13 mouse cellular contexts compared by ENCODE assay signal in the genomic region with DNA sequence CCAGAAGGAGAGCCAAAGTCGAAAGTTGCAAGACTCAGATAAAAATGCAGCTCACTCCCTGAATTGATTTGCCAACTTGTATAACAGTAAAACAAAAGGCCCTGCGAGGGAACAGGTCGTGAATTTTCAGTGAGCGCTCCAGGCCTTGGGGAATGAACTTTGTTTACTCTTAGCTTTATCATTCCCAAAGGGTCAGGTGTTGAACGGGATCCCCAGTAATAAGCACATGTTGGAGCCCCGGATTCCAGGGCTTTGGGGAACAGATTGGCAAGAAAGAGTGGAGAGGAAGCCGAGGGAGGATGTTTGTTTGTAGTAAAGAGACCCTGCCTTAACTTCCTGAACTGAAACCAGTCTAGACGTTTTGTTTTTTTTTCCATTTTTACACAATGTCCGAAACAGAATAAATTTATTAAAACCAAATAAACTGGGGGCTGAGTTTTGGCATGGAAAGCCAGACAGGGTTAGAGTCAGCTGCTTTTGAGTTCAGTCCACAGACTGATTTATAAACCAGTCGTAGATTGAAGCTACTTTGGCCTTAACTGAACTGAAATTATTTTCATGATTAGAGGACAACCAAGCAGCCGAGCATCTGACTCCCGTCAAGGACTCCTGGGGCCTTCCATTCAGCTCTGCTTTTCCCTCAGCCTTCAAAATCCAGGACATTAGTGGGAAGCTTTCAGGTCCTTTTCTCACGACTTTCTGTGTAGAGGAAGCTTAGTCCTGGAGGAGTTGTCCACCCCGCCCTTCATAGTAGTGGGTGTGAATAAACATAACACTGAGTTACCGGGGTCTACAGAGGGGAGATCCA. TPM values are rescaled to one million over a fixed set of nuclear protein-coding genes. Genes with fewer than 3 reads are reported as not detected.
DNase-seq lines count a peak whose midpoint lies in the region; ATAC-seq lines count a peak whose summit lies in the region.
"Had no signal": no experiment of that assay in that cellular context is flagged by ENCODE, and none has a peak within 500 bp of the region (broad histone marks: within the 10 kb centered on the region; RNA-seq: fewer than 3 reads in every experiment).

No protein-coding gene starts in this region.

- intact Hi-C loops in gastrocnemius, postnatal 14 days (cut with DNase I; ENCODE audit: low total_unique reads) = no loop called here

- ATAC-seq in cerebellum, adult (ENCODE audit: insufficient number of reproducible peaks, low FRiP score, low TSS enrichment) = no peak
- ATAC-seq: forebrain, embryonic 13.5 days had no signal

- peak; percentile 25 for DNase-seq in gastrocnemius, adult 18-20 months (ENCODE audit: low spot score)
- DNase-seq in gastrocnemius, postnatal 14 days = no peak
- DNase-seq in urinary bladder, postnatal 14 days (ENCODE audit: low spot score) = peak; percentile 37
- no peak for DNase-seq in urinary bladder, adult 2 months (ENCODE audit: low spot score)
- DNase-seq in kidney, postnatal 4 days = peak; percentile 62 to 72
- DNase-seq in cerebellum, adult 18-20 months = no peak
- DNase-seq in cerebellum, adult 11-12 months = no peak
- DNase-seq: adrenal gland, postnatal 10 days; cerebellum, postnatal 14 days had no signal

RNA-seq across cellular contexts. Expression of a gene that starts 19.1 kb away (rescaled TPM):
- 10 to 100 TPM; 51.3 to 68.0 TPM for total RNA-seq in gastrocnemius, adult 18-20 months (2021)
- total RNA-seq in gastrocnemius, postnatal 14 days (2021) = 100 to 1,000 TPM; 166 to 195 TPM
- 4,728 and 4,770 TPM in 2 replicates for polyA plus RNA-seq in urinary bladder, adult 2 months (2012; rRNA removed)

RNA-seq across cellular contexts. Expression of a gene that starts 27.2 kb away (rescaled TPM):
- total RNA-seq in gastrocnemius, adult 18-20 months (2021) = not detected
- total RNA-seq in gastrocnemius, postnatal 14 days (2021) = not detected
- 0.25 TPM in 2 replicates for polyA plus RNA-seq in urinary bladder, adult 2 months (2012; rRNA removed)
- polyA plus RNA-seq: hindbrain, embryonic 10.5 days; neural tube, embryonic 14.5 days had no signal

RNA-seq across cellular contexts. Expression of a gene that starts 28.9 kb away (rescaled TPM):
- not detected for total RNA-seq in gastrocnemius, adult 18-20 months (2021)
- total RNA-seq in gastrocnemius, postnatal 14 days (2021) = not detected
- polyA plus RNA-seq in urinary bladder, adult 2 months (2012; rRNA removed) = 0.72 and 1.1 TPM in 2 replicates
- polyA plus RNA-seq: forebrain, embryonic 13.5 days; hindbrain, embryonic 10.5 days; neural tube, embryonic 14.5 days had no signal

RNA-seq across cellular contexts. Expression of a gene that starts 37.2 kb away (rescaled TPM):
- total RNA-seq in gastrocnemius, adult 18-20 months (2021) = not detected
- total RNA-seq in gastrocnemius, postnatal 14 days (2021) = under 1 TPM; 0.38 to 0.84 TPM
- polyA plus RNA-seq in urinary bladder, adult 2 months (2012; rRNA removed) = 11.8 and 14.6 TPM in 2 replicates
- polyA plus RNA-seq: neural tube, embryonic 14.5 days had no signal

RNA-seq across cellular contexts. Expression of a gene that starts 47.0 kb away (rescaled TPM):
- 10 to 100 TPM in 1 of 2 experiments, 1 to 10 TPM in 1; 5.8 to 10.9 TPM for total RNA-seq in gastrocnemius, adult 18-20 months (2021)
- 10 to 100 TPM; 15.2 to 15.3 TPM for total RNA-seq in gastrocnemius, postnatal 14 days (2021)
- polyA plus RNA-seq in urinary bladder, adult 2 months (2012; rRNA removed) = 141 and 144 TPM in 2 replicates

Comparison
In these comparisons a context has a peak if more than half of its experiments do, and no peak if none do; other contexts are left out.
1. DNase-seq: peak in gastrocnemius, adult 18-20 months (single experiment), urinary bladder, postnatal 14 days (single experiment) and kidney, postnatal 4 days (2 of 2); none in gastrocnemius, postnatal 14 days (single experiment), urinary bladder, adult 2 months (single experiment), cerebellum, adult 18-20 months (0 of 2) and cerebellum, adult 11-12 months (single experiment).